Mouse (Mus musculus) E14TG2a.4 (cell line): ENCODE measurements at regions not wholly inside any gene's neighbourhood (a gene's known extent, or its start where the extent isn't known, plus 50 kb on each side); places are given as distances from the start of the nearest gene placed in this dataset.

Source experiments
- CTCF ChIP-seq: conservative IDR thresholded peaks from 2 replicates; pipeline ENCODE4 v1.5.1; 2014; ENCODE audit warnings: low read length
- NANOG ChIP-seq: IDR thresholded peaks from 2 replicates; pipeline ENCODE4 v1.6.1; 2014; ENCODE audit warnings: borderline replicate concordance, low read length, mixed read lengths
- POU5F1 ChIP-seq: IDR thresholded peaks from 2 replicates; pipeline ENCODE4 v1.6.1; 2014; ENCODE audit warnings: low read length, borderline replicate concordance

DNA sequence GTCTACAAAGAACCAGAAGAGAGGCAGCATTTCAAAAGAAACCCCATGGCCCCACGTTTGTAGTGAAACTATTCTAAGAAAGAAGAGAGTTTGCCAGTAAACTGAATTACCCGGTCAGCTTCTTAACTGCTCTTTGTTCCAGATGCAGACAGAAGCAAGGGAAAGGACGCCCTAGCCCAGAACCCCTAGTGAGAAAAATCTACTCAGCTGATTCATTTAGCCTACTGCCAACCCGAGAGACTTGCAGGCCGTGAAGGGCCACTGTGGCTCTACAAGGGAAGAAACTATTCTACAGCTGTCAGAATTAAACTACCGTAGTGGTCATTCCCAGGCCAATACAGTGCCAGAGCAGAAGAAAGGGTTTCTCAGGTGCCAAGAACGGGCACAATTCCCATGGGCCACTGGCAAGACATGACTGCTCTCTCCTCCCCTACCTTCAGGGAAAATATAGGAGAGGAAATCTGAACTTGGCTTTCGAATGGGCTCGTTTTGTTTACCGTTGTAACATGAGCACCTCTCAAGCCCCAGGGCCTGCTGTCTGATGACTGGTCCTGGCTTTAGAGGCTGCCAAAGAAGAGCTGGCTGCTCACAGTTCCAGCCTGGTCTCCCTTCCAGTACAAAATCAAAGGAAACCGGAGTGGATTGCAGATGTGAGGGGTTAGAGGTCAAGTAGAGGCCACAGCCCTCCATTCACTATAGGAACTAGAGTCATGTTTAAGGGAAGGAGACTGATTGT lies 111.7 kb upstream of the Dlg1 start:
- no peak for TF ChIP-seq NANOG
- no peak for TF ChIP-seq POU5F1
- no peak for TF ChIP-seq CTCF
